In genomic region chr8:116978052-116978451, GRCm38 (mm10) we compare ENCODE assay signal across 8 mouse cellular contexts. TPM values are rescaled to one million over a fixed set of nuclear protein-coding genes. Genes with fewer than 3 reads are reported as not detected.
DNase-seq lines count a peak whose midpoint lies in the region; ATAC-seq and TF ChIP-seq lines count a peak whose summit lies in the region.

No protein-coding gene starts in this region.

- H3K9me3 ChIP-seq in lung, embryonic 15.5 days: no peaks in the 10 kb centered on the region
- no peaks in the 10 kb centered on the region for H3K9me3 ChIP-seq in embryonic facial prominence, embryonic 14.5 days (ENCODE audit: control insufficient read depth, low read length)
- no peaks in the 10 kb centered on the region for H3K9me3 ChIP-seq in intestine, postnatal 0 days (ENCODE audit: control insufficient read depth)

- peak overlapping the region; percentile 69; the same call in 1 of the 2 replicates for H3K27ac ChIP-seq in lung, embryonic 15.5 days
- H3K27ac ChIP-seq in embryonic facial prominence, embryonic 14.5 days (replicated peaks; ENCODE audit: low read depth, low read length): peak overlapping the region; percentile 59; the same call in 1 of the 2 replicates
- no peak overlapping the region for H3K27ac ChIP-seq in intestine, postnatal 0 days (ENCODE audit: low read depth, low read length)
- no peak overlapping the region for H3K27ac ChIP-seq in olfactory bulb, adult 2 months (ENCODE audit: insufficient read depth, low read depth, low read length)

- ATAC-seq in lung, embryonic 15.5 days (ENCODE audit: borderline replicate concordance, extremely low read depth, low FRiP score, low TSS enrichment): no peak
- ATAC-seq in embryonic facial prominence, embryonic 14.5 days (ENCODE audit: low read depth): no peak
- ATAC-seq in intestine, postnatal 0 days: no peak

- peak overlapping the region; percentile 51 for H3K9ac ChIP-seq in lung, embryonic 15.5 days
- peak overlapping the region; percentile 57 for H3K9ac ChIP-seq in embryonic facial prominence, embryonic 14.5 days (ENCODE audit: low read depth, low read length)
- peak overlapping the region; percentile 32; the same call in 1 of the 2 replicates for H3K9ac ChIP-seq in intestine, postnatal 0 days (ENCODE audit: low read depth, low read length)

- no peaks in the 10 kb centered on the region for H3K27me3 ChIP-seq in lung, embryonic 15.5 days
- no peaks in the 10 kb centered on the region for H3K27me3 ChIP-seq in embryonic facial prominence, embryonic 14.5 days (replicated peaks; ENCODE audit: control insufficient read depth, insufficient read depth, low read length)
- H3K27me3 ChIP-seq in intestine, postnatal 0 days (replicated peaks; ENCODE audit: control insufficient read depth, insufficient read depth, low read length): no peaks in the 10 kb centered on the region

- WGBS in lung, embryonic 15.5 days: 21% methylated on average over 8 of the region's 8 CpGs
- 30% methylated on average over 8 of the region's 8 CpGs for WGBS in embryonic facial prominence, embryonic 14.5 days
- 30% methylated on average over 8 of the region's 8 CpGs for WGBS in intestine, postnatal 0 days
- 15% methylated on average over 8 of the region's 8 CpGs for WGBS in olfactory bulb, adult 2 months

- no peak for TF ChIP-seq CTCF in intestine, postnatal 0 days (IDR thresholded peaks at IDR 0.05; ENCODE audit: low read depth)
- no peak for TF ChIP-seq CTCF in olfactory bulb, adult 2 months (IDR thresholded peaks at IDR 0.05; ENCODE audit: insufficient read depth, low read depth, low read length)

- TF ChIP-seq POLR2A in olfactory bulb, adult 2 months (IDR thresholded peaks at IDR 0.05; ENCODE audit: insufficient read depth, low read depth, low read length): no peak

- peaks cover 14% of the 10 kb centered on the region for H3K4me1 ChIP-seq in lung, embryonic 15.5 days
- H3K4me1 ChIP-seq in embryonic facial prominence, embryonic 14.5 days (ENCODE audit: control insufficient read depth, insufficient read depth, low read length): peaks cover 4% of the 10 kb centered on the region; the same call in 1 of the 2 replicates
- peaks cover 5% of the 10 kb centered on the region; the same call in 1 of the 2 replicates for H3K4me1 ChIP-seq in intestine, postnatal 0 days (replicated peaks; ENCODE audit: control insufficient read depth, insufficient read depth, low read length)
- H3K4me1 ChIP-seq in olfactory bulb, adult 2 months (ENCODE audit: control insufficient read depth, insufficient read depth, low read length): peaks cover 5% of the 10 kb centered on the region; the same call in 1 of the 2 replicates

- peak overlapping the region; percentile 96 for H3K4me3 ChIP-seq in lung, embryonic 15.5 days
- H3K4me3 ChIP-seq in embryonic facial prominence, embryonic 14.5 days (ENCODE audit: low read depth, low read length): peak overlapping the region; percentile 85
- H3K4me3 ChIP-seq in intestine, postnatal 0 days (ENCODE audit: low read depth, low read length): peak overlapping the region; percentile 77
- H3K4me3 ChIP-seq in olfactory bulb, adult 2 months (ENCODE audit: insufficient read depth, low read depth, low read length): peak overlapping the region; percentile 77

- no peak for DNase-seq in lung, postnatal 4 days
- no peak for DNase-seq in embryonic facial prominence, embryonic 14.5 days (ENCODE audit: low spot score)
- no peak for DNase-seq in gastrocnemius, adult 8-10 months (ENCODE audit: low spot score in 2 of 2)
- DNase-seq in embryo, embryonic 10 days (ENCODE audit: low spot score): no peak
- no peak for DNase-seq in lung, postnatal 36 days

- H3K36me3 ChIP-seq in lung, embryonic 15.5 days: 0 out of 2 replicates have a peak, but pooled peaks cover 11% of the 10 kb centered on the region
- H3K36me3 ChIP-seq in embryonic facial prominence, embryonic 14.5 days (ENCODE audit: control insufficient read depth, insufficient read depth, low read length): peaks cover 6% of the 10 kb centered on the region
- peaks cover 11% of the 10 kb centered on the region for H3K36me3 ChIP-seq in intestine, postnatal 0 days (ENCODE audit: control insufficient read depth, insufficient read depth)

- H3K4me2 ChIP-seq in lung, embryonic 15.5 days: peak overlapping the region; percentile 86
- peak overlapping the region; percentile 92 for H3K4me2 ChIP-seq in embryonic facial prominence, embryonic 14.5 days (ENCODE audit: low read depth, low read length)
- peak overlapping the region; percentile 83 for H3K4me2 ChIP-seq in intestine, postnatal 0 days (replicated peaks; ENCODE audit: low read depth)

RNA-seq across cellular contexts. Expression of gene 1700030J22Rik, which starts 0.7 kb away (rescaled TPM):
- polyA plus RNA-seq in lung, embryonic 15.5 days (2015; fragmentation: Nextera tagmentation; extraction: Ambion mirVana): 2.4 and 2.8 TPM in 2 replicates
- 1.2 and 2.4 TPM in 2 replicates for polyA plus RNA-seq in embryonic facial prominence, embryonic 14.5 days (2014; fragmentation: Nextera tagmentation; extraction: Ambion mirVana)
- 0.34 and 0.46 TPM in 2 replicates for polyA plus RNA-seq in intestine, postnatal 0 days (2015; fragmentation: Nextera tagmentation; extraction: Ambion mirVana)
- polyA plus RNA-seq in olfactory bulb, adult 2 months (2012; ENCODE audit: insufficient read depth, insufficient read length, low replicate concordance, missing spikeins): not detected in 2 replicates
- under 1 TPM in 2 of 4 experiments, not detected in 2; 0.13 to 0.16 TPM for total RNA-seq in gastrocnemius, adult 8-10 months (2022)

RNA-seq across cellular contexts. Expression of gene Gcsh, which starts 15.3 kb away (rescaled TPM):
- 113 TPM in 2 replicates for polyA plus RNA-seq in lung, embryonic 15.5 days (2015; fragmentation: Nextera tagmentation; extraction: Ambion mirVana)
- polyA plus RNA-seq in embryonic facial prominence, embryonic 14.5 days (2014; fragmentation: Nextera tagmentation; extraction: Ambion mirVana): 105 and 116 TPM in 2 replicates
- 91.8 and 93.7 TPM in 2 replicates for polyA plus RNA-seq in intestine, postnatal 0 days (2015; fragmentation: Nextera tagmentation; extraction: Ambion mirVana)
- polyA plus RNA-seq in olfactory bulb, adult 2 months (2012; ENCODE audit: insufficient read depth, insufficient read length, low replicate concordance, missing spikeins): not detected in 2 replicates
- total RNA-seq in gastrocnemius, adult 8-10 months (2022): 10 to 100 TPM; 43.1 to 47.4 (median 44.0) TPM

RNA-seq across cellular contexts. Expression of gene Atmin, which starts 34.9 kb away (rescaled TPM):
- polyA plus RNA-seq in lung, embryonic 15.5 days (2015; fragmentation: Nextera tagmentation; extraction: Ambion mirVana): 12.1 and 13.0 TPM in 2 replicates
- polyA plus RNA-seq in embryonic facial prominence, embryonic 14.5 days (2014; fragmentation: Nextera tagmentation; extraction: Ambion mirVana): 11.1 and 12.7 TPM in 2 replicates
- polyA plus RNA-seq in intestine, postnatal 0 days (2015; fragmentation: Nextera tagmentation; extraction: Ambion mirVana): 5.5 and 6.2 TPM in 2 replicates
- polyA plus RNA-seq in olfactory bulb, adult 2 months (2012; ENCODE audit: insufficient read depth, insufficient read length, low replicate concordance, missing spikeins): not detected in 2 replicates
- 10 to 100 TPM; 29.7 to 35.3 (median 30.7) TPM for total RNA-seq in gastrocnemius, adult 8-10 months (2022)

RNA-seq across cellular contexts. Expression of gene Cenpn, which starts 56.5 kb away (rescaled TPM):
- polyA plus RNA-seq in lung, embryonic 15.5 days (2015; fragmentation: Nextera tagmentation; extraction: Ambion mirVana): 45.7 and 46.5 TPM in 2 replicates
- polyA plus RNA-seq in embryonic facial prominence, embryonic 14.5 days (2014; fragmentation: Nextera tagmentation; extraction: Ambion mirVana): 27.9 and 31.7 TPM in 2 replicates
- polyA plus RNA-seq in intestine, postnatal 0 days (2015; fragmentation: Nextera tagmentation; extraction: Ambion mirVana): 4.7 and 5.7 TPM in 2 replicates
- polyA plus RNA-seq in olfactory bulb, adult 2 months (2012; ENCODE audit: insufficient read depth, insufficient read length, low replicate concordance, missing spikeins): not detected in 2 replicates
- under 1 TPM; 0.36 to 0.88 (median 0.57) TPM for total RNA-seq in gastrocnemius, adult 8-10 months (2022)

RNA-seq across cellular contexts. Expression of gene Cmc2, which starts 56.8 kb away (rescaled TPM):
- 85.7 and 86.6 TPM in 2 replicates for polyA plus RNA-seq in lung, embryonic 15.5 days (2015; fragmentation: Nextera tagmentation; extraction: Ambion mirVana)
- polyA plus RNA-seq in embryonic facial prominence, embryonic 14.5 days (2014; fragmentation: Nextera tagmentation; extraction: Ambion mirVana): 74.4 and 77.7 TPM in 2 replicates
- polyA plus RNA-seq in intestine, postnatal 0 days (2015; fragmentation: Nextera tagmentation; extraction: Ambion mirVana): 50.7 and 58.0 TPM in 2 replicates
- not detected in 2 replicates for polyA plus RNA-seq in olfactory bulb, adult 2 months (2012; ENCODE audit: insufficient read depth, insufficient read length, low replicate concordance, missing spikeins)
- 10 to 100 TPM; 20.8 to 29.6 (median 26.8) TPM for total RNA-seq in gastrocnemius, adult 8-10 months (2022)

Comparison
In these comparisons a context has a peak if more than half of its experiments do, and no peak if none do; other contexts are left out.
1. H3K27ac ChIP-seq: peak in lung, embryonic 15.5 days (single experiment) and embryonic facial prominence, embryonic 14.5 days (single experiment); none in intestine, postnatal 0 days (single experiment) and olfactory bulb, adult 2 months (single experiment).
2. Peak in every context shown above with its lines, with median percentiles within 50 percentile points of each other: H3K4me2 ChIP-seq, H3K4me3 ChIP-seq and H3K9ac ChIP-seq.